Mouse (Mus musculus): ENCODE measurements around the gene Plp1. TPM values are rescaled to one million over a fixed set of nuclear protein-coding genes. Genes with fewer than 3 reads are reported as not detected.
A peak's percentile ranks its signal among the peaks of the same experiment; 100 is the strongest.

The Plp1 gene
- polyA plus RNA-seq, 1 experiment = 0.04 TPM

- Histone ChIP-seq H3K79me2 (ENCODE audit: control insufficient read depth, insufficient read depth) (no peaks in the 10 kb centered on the region), H3K79me3 (ENCODE audit: low read depth) (no peaks in the 10 kb centered on the region), H3K27me3 (ENCODE audit: control insufficient read depth, insufficient read depth, insufficient read length) (no peaks in the 10 kb centered on the region), H3K4me3 (ENCODE audit: insufficient read depth, poor library complexity, severe bottlenecking) (no peak overlapping the region), H3ac (ENCODE audit: control insufficient read depth, insufficient read length, low read depth) (no peak overlapping the region), H3K36me3 (ENCODE audit: control insufficient read depth, insufficient read depth) (no peaks in the 10 kb centered on the region)
- TF ChIP-seq MYOG (IDR thresholded peaks at IDR 0.05; ENCODE audit: control insufficient read depth, extremely low read depth, insufficient read length) = no peak
- TF ChIP-seq USF1 (IDR thresholded peaks at IDR 0.05; ENCODE audit: low read depth) = no peak
- no peak for TF ChIP-seq CEBPB (IDR thresholded peaks at IDR 0.05; ENCODE audit: low read depth)
- no peak for TF ChIP-seq MYOD1 (IDR thresholded peaks at IDR 0.05; ENCODE audit: control insufficient read depth, insufficient read length, low read depth)
- no peak for TF ChIP-seq FOSL1 (IDR thresholded peaks at IDR 0.05; ENCODE audit: insufficient read depth, low read length, poor library complexity, severe bottlenecking)
- no peak for TF ChIP-seq MAX (IDR thresholded peaks at IDR 0.05)
- no peak for TF ChIP-seq CTCF (IDR thresholded peaks at IDR 0.05; ENCODE audit: control insufficient read depth, insufficient read depth, insufficient read length)
Observed at GRCm38 (mm10) chrX:136797223-136797622, 25.2 kb upstream of the Plp1 start.

GRCm38 (mm10) chrX:136819752-136820151, 2.7 kb upstream of the Plp1 start:
- no peaks in the 10 kb centered on the region for H3K79me3 ChIP-seq (ENCODE audit: low read depth)
- TF ChIP-seq CEBPB (IDR thresholded peaks at IDR 0.05; ENCODE audit: low read depth) = no peak
- TF ChIP-seq CTCF (IDR thresholded peaks at IDR 0.05; ENCODE audit: control insufficient read depth, insufficient read depth, insufficient read length) = no peak
- TF ChIP-seq MAX (IDR thresholded peaks at IDR 0.05) = no peak
- no peak overlapping the region for H3ac ChIP-seq (ENCODE audit: control insufficient read depth, insufficient read length, low read depth)
- no peaks in the 10 kb centered on the region for H3K79me2 ChIP-seq (ENCODE audit: control insufficient read depth, insufficient read depth)
- no peaks in the 10 kb centered on the region for H3K36me3 ChIP-seq (ENCODE audit: control insufficient read depth, insufficient read depth)
- no peak overlapping the region for H3K4me3 ChIP-seq (ENCODE audit: insufficient read depth, poor library complexity, severe bottlenecking)
- H3K27me3 ChIP-seq (ENCODE audit: control insufficient read depth, insufficient read depth, insufficient read length) = no peaks in the 10 kb centered on the region

GRCm38 (mm10) chrX:136820250-136820649, 2.2 kb upstream of the Plp1 start:
- H3K4me3 ChIP-seq (ENCODE audit: insufficient read depth, poor library complexity, severe bottlenecking) = no peak overlapping the region
- no peak overlapping the region for H3ac ChIP-seq (ENCODE audit: control insufficient read depth, insufficient read length, low read depth)
- H3K36me3 ChIP-seq (ENCODE audit: control insufficient read depth, insufficient read depth) = no peaks in the 10 kb centered on the region
- no peaks in the 10 kb centered on the region for H3K79me3 ChIP-seq (ENCODE audit: low read depth)
- TF ChIP-seq FOSL1 (IDR thresholded peaks at IDR 0.05; ENCODE audit: insufficient read depth, low read length, poor library complexity, severe bottlenecking) (no peak), CTCF (IDR thresholded peaks at IDR 0.05; ENCODE audit: control insufficient read depth, insufficient read depth, insufficient read length) (peak; percentile 21)
- no peaks in the 10 kb centered on the region for H3K79me2 ChIP-seq (ENCODE audit: control insufficient read depth, insufficient read depth)
- no peaks in the 10 kb centered on the region for H3K27me3 ChIP-seq (ENCODE audit: control insufficient read depth, insufficient read depth, insufficient read length)

GRCm38 (mm10) chrX:136825016-136825415, 2.5 kb downstream of the Plp1 start:
- no peak for TF ChIP-seq CEBPB (IDR thresholded peaks at IDR 0.05; ENCODE audit: low read depth)
- no peak for TF ChIP-seq FOSL1 (IDR thresholded peaks at IDR 0.05; ENCODE audit: insufficient read depth, low read length, poor library complexity, severe bottlenecking)
- TF ChIP-seq MYOG (IDR thresholded peaks at IDR 0.05; ENCODE audit: control insufficient read depth, extremely low read depth, insufficient read length) = no peak
- no peak for TF ChIP-seq MAX (IDR thresholded peaks at IDR 0.05)
- no peak for TF ChIP-seq CTCF (IDR thresholded peaks at IDR 0.05; ENCODE audit: control insufficient read depth, insufficient read depth, insufficient read length)
- no peak for TF ChIP-seq USF1 (IDR thresholded peaks at IDR 0.05; ENCODE audit: low read depth)
- no peak for TF ChIP-seq MYOD1 (IDR thresholded peaks at IDR 0.05; ENCODE audit: control insufficient read depth, insufficient read length, low read depth)
- H3K79me3 ChIP-seq (ENCODE audit: low read depth) = no peaks in the 10 kb centered on the region
- no peaks in the 10 kb centered on the region for H3K27me3 ChIP-seq (ENCODE audit: control insufficient read depth, insufficient read depth, insufficient read length)
- no peaks in the 10 kb centered on the region for H3K36me3 ChIP-seq (ENCODE audit: control insufficient read depth, insufficient read depth)
- H3K79me2 ChIP-seq (ENCODE audit: control insufficient read depth, insufficient read depth) = no peaks in the 10 kb centered on the region
- no peak overlapping the region for H3K4me3 ChIP-seq (ENCODE audit: insufficient read depth, poor library complexity, severe bottlenecking)
- H3ac ChIP-seq (ENCODE audit: control insufficient read depth, insufficient read length, low read depth) = no peak overlapping the region

- Histone ChIP-seq H3K27me3 (ENCODE audit: control insufficient read depth, insufficient read depth, insufficient read length) (no peaks in the 10 kb centered on the region), H3K36me3 (ENCODE audit: control insufficient read depth, insufficient read depth) (no peaks in the 10 kb centered on the region), H3ac (ENCODE audit: control insufficient read depth, insufficient read length, low read depth) (no peak overlapping the region), H3K79me2 (ENCODE audit: control insufficient read depth, insufficient read depth) (no peaks in the 10 kb centered on the region), H3K4me3 (ENCODE audit: insufficient read depth, poor library complexity, severe bottlenecking) (no peak overlapping the region), H3K79me3 (ENCODE audit: low read depth) (no peaks in the 10 kb centered on the region)
- TF ChIP-seq MAX (IDR thresholded peaks at IDR 0.05) = no peak
- no peak for TF ChIP-seq CTCF (IDR thresholded peaks at IDR 0.05; ENCODE audit: control insufficient read depth, insufficient read depth, insufficient read length)
- no peak for TF ChIP-seq CEBPB (IDR thresholded peaks at IDR 0.05; ENCODE audit: low read depth)
- no peak for TF ChIP-seq FOSL1 (IDR thresholded peaks at IDR 0.05; ENCODE audit: insufficient read depth, low read length, poor library complexity, severe bottlenecking)
- no peak for TF ChIP-seq USF1 (IDR thresholded peaks at IDR 0.05; ENCODE audit: low read depth)
- no peak for TF ChIP-seq MYOD1 (IDR thresholded peaks at IDR 0.05; ENCODE audit: control insufficient read depth, insufficient read length, low read depth)
- no peak for TF ChIP-seq MYOG (IDR thresholded peaks at IDR 0.05; ENCODE audit: control insufficient read depth, extremely low read depth, insufficient read length)
Observed at GRCm38 (mm10) chrX:136828610-136829009, 6.1 kb downstream of the Plp1 start.

- Histone ChIP-seq H3K79me2 (ENCODE audit: control insufficient read depth, insufficient read depth) (no peaks in the 10 kb centered on the region), H3K4me3 (ENCODE audit: insufficient read depth, poor library complexity, severe bottlenecking) (no peak overlapping the region), H3K36me3 (ENCODE audit: control insufficient read depth, insufficient read depth) (no peaks in the 10 kb centered on the region), H3ac (ENCODE audit: control insufficient read depth, insufficient read length, low read depth) (no peak overlapping the region), H3K79me3 (ENCODE audit: low read depth) (no peaks in the 10 kb centered on the region), H3K27me3 (ENCODE audit: control insufficient read depth, insufficient read depth, insufficient read length) (no peaks in the 10 kb centered on the region)
- TF ChIP-seq MAX (IDR thresholded peaks at IDR 0.05) (no peak), USF1 (IDR thresholded peaks at IDR 0.05; ENCODE audit: low read depth) (no peak), MYOG (IDR thresholded peaks at IDR 0.05; ENCODE audit: control insufficient read depth, extremely low read depth, insufficient read length) (no peak), CTCF (IDR thresholded peaks at IDR 0.05; ENCODE audit: control insufficient read depth, insufficient read depth, insufficient read length) (no peak), CEBPB (IDR thresholded peaks at IDR 0.05; ENCODE audit: low read depth) (no peak), FOSL1 (IDR thresholded peaks at IDR 0.05; ENCODE audit: insufficient read depth, low read length, poor library complexity, severe bottlenecking) (no peak), MYOD1 (IDR thresholded peaks at IDR 0.05; ENCODE audit: control insufficient read depth, insufficient read length, low read depth) (no peak)
Observed at GRCm38 (mm10) chrX:136850300-136850699, 27.8 kb downstream of the Plp1 start.

Measured in C2C12 (cell line).